In genomic region chr6:50802956-50803355, GRCm38 (mm10) we compare ENCODE assay signal across 14 mouse cellular contexts.
DNase-seq lines count a peak whose midpoint lies in the region; ATAC-seq lines count a peak whose summit lies in the region.
"Had no signal": no experiment of that assay in that cellular context is flagged by ENCODE, and none has a peak within 500 bp of the region (broad histone marks: within the 10 kb centered on the region; RNA-seq: fewer than 3 reads in every experiment).

No protein-coding gene starts in this region.

- peaks cover 8% of the 10 kb centered on the region for H3K4me1 ChIP-seq in forebrain, embryonic 14.5 days (ENCODE audit: control insufficient read depth, insufficient read depth, low read length)
- H3K4me1 ChIP-seq in forebrain, embryonic 10.5 days, result peaks cover 26% of the 10 kb centered on the region
- H3K4me1 ChIP-seq in embryonic facial prominence, embryonic 13.5 days, result peaks cover 20% of the 10 kb centered on the region
- peaks cover 20% of the 10 kb centered on the region for H3K4me1 ChIP-seq in limb, embryonic 12.5 days (replicated peaks)
- peaks cover 11% of the 10 kb centered on the region for H3K4me1 ChIP-seq in neural tube, embryonic 14.5 days (ENCODE audit: control insufficient read depth, insufficient read depth, low read length)

- no peaks in the 10 kb centered on the region for H3K36me3 ChIP-seq in forebrain, embryonic 14.5 days (ENCODE audit: control insufficient read depth, insufficient read depth, low read length)
- no peaks in the 10 kb centered on the region for H3K36me3 ChIP-seq in forebrain, embryonic 10.5 days (replicated peaks)
- no peaks in the 10 kb centered on the region for H3K36me3 ChIP-seq in embryonic facial prominence, embryonic 13.5 days
- no peaks in the 10 kb centered on the region for H3K36me3 ChIP-seq in limb, embryonic 12.5 days
- no peaks in the 10 kb centered on the region for H3K36me3 ChIP-seq in neural tube, embryonic 14.5 days (ENCODE audit: control insufficient read depth, insufficient read depth, low read length)
- H3K36me3 ChIP-seq: lung, embryonic 15.5 days had no signal

- H3K4me3 ChIP-seq in forebrain, embryonic 14.5 days (ENCODE audit: low read depth, low read length), result no peak overlapping the region
- H3K4me3 ChIP-seq in forebrain, embryonic 10.5 days, result no peak overlapping the region
- H3K4me3 ChIP-seq in embryonic facial prominence, embryonic 13.5 days, result no peak overlapping the region
- no peak overlapping the region for H3K4me3 ChIP-seq in limb, embryonic 12.5 days (replicated peaks)
- no peak overlapping the region for H3K4me3 ChIP-seq in neural tube, embryonic 14.5 days (ENCODE audit: low read depth, low read length)
- H3K4me3 ChIP-seq: lung, embryonic 15.5 days had no signal

- no peak for ATAC-seq in forebrain, embryonic 14.5 days
- ATAC-seq in embryonic facial prominence, embryonic 13.5 days (ENCODE audit: insufficient number of reproducible peaks, insufficient read depth, low FRiP score, low TSS enrichment, low read depth), result no peak
- no peak for ATAC-seq in limb, embryonic 12.5 days (ENCODE audit: insufficient number of reproducible peaks, insufficient read depth, low FRiP score, low TSS enrichment, low read depth)
- ATAC-seq in neural tube, embryonic 14.5 days (ENCODE audit: low read depth), result no peak
- ATAC-seq: inflammation-experienced regulatory T-cells, adult 6 months had no signal

- H3K27me3 ChIP-seq in forebrain, embryonic 14.5 days (replicated peaks; ENCODE audit: control insufficient read depth, insufficient read depth, low read length), result no peaks in the 10 kb centered on the region; the same call in 1 of the 2 replicates
- peaks cover 82% of the 10 kb centered on the region for H3K27me3 ChIP-seq in forebrain, embryonic 10.5 days (ENCODE audit: poor library complexity, severe bottlenecking)
- H3K27me3 ChIP-seq in embryonic facial prominence, embryonic 13.5 days, result no peaks in the 10 kb centered on the region
- peaks cover 56% of the 10 kb centered on the region for H3K27me3 ChIP-seq in limb, embryonic 12.5 days
- no peaks in the 10 kb centered on the region for H3K27me3 ChIP-seq in neural tube, embryonic 14.5 days (ENCODE audit: control insufficient read depth, insufficient read depth, low read length)

- 13% methylated on average over 7 of the region's 7 CpGs for WGBS in forebrain, embryonic 14.5 days
- WGBS in forebrain, embryonic 10.5 days, result 40% methylated on average over 7 of the region's 7 CpGs
- 54% methylated on average over 7 of the region's 7 CpGs for WGBS in embryonic facial prominence, embryonic 13.5 days
- 35% methylated on average over 7 of the region's 7 CpGs for WGBS in limb, embryonic 12.5 days
- WGBS in neural tube, embryonic 14.5 days, result 19% methylated on average over 7 of the region's 7 CpGs

- peak; percentile 54 for DNase-seq in forebrain, embryonic 14.5 days (ENCODE audit: low spot score)
- DNase-seq in forebrain, embryonic 10.5 days (ENCODE audit: extremely low spot score, low spot score), result no peak
- DNase-seq in cerebellum, adult 18-20 months, result no peak
- no peak for DNase-seq in adipocyte (ENCODE audit: low spot score)
- no peak for DNase-seq in gastrocnemius, postnatal 25 days
- DNase-seq: adrenal gland, postnatal 25 days; cerebellum, postnatal 14 days; heart, adult 11 months; liver had no signal

- no peaks in the 10 kb centered on the region for H3K9me3 ChIP-seq in forebrain, embryonic 14.5 days (replicated peaks; ENCODE audit: control insufficient read depth, low read length)
- H3K9me3 ChIP-seq in forebrain, embryonic 10.5 days, result no peaks in the 10 kb centered on the region
- no peaks in the 10 kb centered on the region for H3K9me3 ChIP-seq in embryonic facial prominence, embryonic 13.5 days
- H3K9me3 ChIP-seq in limb, embryonic 12.5 days, result no peaks in the 10 kb centered on the region
- no peaks in the 10 kb centered on the region for H3K9me3 ChIP-seq in neural tube, embryonic 14.5 days (ENCODE audit: control insufficient read depth, low read length)
- H3K9me3 ChIP-seq: lung, embryonic 15.5 days had no signal

- H3K4me2 ChIP-seq in forebrain, embryonic 14.5 days (ENCODE audit: low read length), result no peak overlapping the region
- no peak overlapping the region for H3K4me2 ChIP-seq in embryonic facial prominence, embryonic 13.5 days
- no peak overlapping the region for H3K4me2 ChIP-seq in limb, embryonic 12.5 days
- no peak overlapping the region for H3K4me2 ChIP-seq in neural tube, embryonic 14.5 days (ENCODE audit: low read depth, low read length)
- H3K4me2 ChIP-seq: lung, embryonic 15.5 days had no signal

- H3K27ac ChIP-seq in forebrain, embryonic 14.5 days (ENCODE audit: low read depth, low read length), result no peak overlapping the region
- H3K27ac ChIP-seq in forebrain, embryonic 10.5 days, result no peak overlapping the region
- no peak overlapping the region for H3K27ac ChIP-seq in embryonic facial prominence, embryonic 13.5 days
- H3K27ac ChIP-seq in limb, embryonic 12.5 days, result peak overlapping the region; percentile 7; the same call in 1 of the 2 replicates
- H3K27ac ChIP-seq in neural tube, embryonic 14.5 days (ENCODE audit: low read depth, low read length), result peak overlapping the region; percentile 8; the same call in 1 of the 2 replicates
- H3K27ac ChIP-seq: lung, embryonic 15.5 days had no signal

- no peak overlapping the region for H3K9ac ChIP-seq in forebrain, embryonic 14.5 days (ENCODE audit: low read length)
- H3K9ac ChIP-seq in embryonic facial prominence, embryonic 13.5 days, result 0 out of 2 replicates have a peak overlapping the region, but pooled peaks have one; percentile 11
- H3K9ac ChIP-seq in limb, embryonic 12.5 days (replicated peaks), result no peak overlapping the region
- H3K9ac ChIP-seq in neural tube, embryonic 14.5 days (replicated peaks; ENCODE audit: low read depth, low read length), result no peak overlapping the region
- H3K9ac ChIP-seq: lung, embryonic 15.5 days had no signal

Comparison
In these comparisons a context has a peak if more than half of its experiments do, and no peak if none do; other contexts are left out.
1. H3K27ac ChIP-seq: peak in limb, embryonic 12.5 days (single experiment) and neural tube, embryonic 14.5 days (single experiment); none in forebrain, embryonic 14.5 days (single experiment), forebrain, embryonic 10.5 days (single experiment) and embryonic facial prominence, embryonic 13.5 days (single experiment).